Mouse (Mus musculus): ENCODE measurements around the gene Ccdc18.

- TF ChIP-seq GATA1 (IDR thresholded peaks at IDR 0.05; ENCODE audit: borderline replicate concordance, low read length) (no peak), CTCF (IDR thresholded peaks at IDR 0.05; ENCODE audit: low read depth, low read length) (no peak), TAL1 (conservative IDR thresholded peaks at IDR 0.05; ENCODE audit: low read depth, low read length) (no peak), GATA2 (IDR thresholded peaks at IDR 0.05; ENCODE audit: borderline replicate concordance, low read depth, low read length) (no peak)
These were observed 136.6 kb downstream of the Ccdc18 start for GRCm38 (mm10) chr5:108269063-108269810.

Data from G1E (cell line).